Mouse (Mus musculus): ENCODE data around the gene E030018B13Rik. TPM values are rescaled to one million over a fixed set of nuclear protein-coding genes. Genes with fewer than 3 reads are reported as not detected.

E030018B13Rik gene
- polyA plus RNA-seq, 1 experiment from 2014 or later: 0.18 TPM

GRCm38 (mm10) chr7:63937236-63938065, 20.8 kb downstream of the E030018B13Rik start:
- H3K4me2 ChIP-seq (ENCODE audit: low read depth, low read length): peak overlapping the region; percentile 74
- peak; percentile 23 for ATAC-seq (replicated peaks; ENCODE audit: extremely low read depth, insufficient read depth, low FRiP score)
- WGBS: under 1% methylated on average over 61 of the region's 88 CpGs

GRCm38 (mm10) chr7:63938066-63938913, 21.6 kb downstream of the E030018B13Rik start:
- Histone ChIP-seq H3K4me2 (ENCODE audit: low read depth, low read length) (peak overlapping the region; percentile 74), H3K9me3 (replicated peaks; ENCODE audit: control insufficient read depth, low read length) (no peaks in the 10 kb centered on the region), H3K27ac (ENCODE audit: low read length) (peak overlapping the region; percentile 96), H3K9ac (ENCODE audit: low read length) (peak overlapping the region; percentile 89), H3K4me3 (ENCODE audit: low read length) (peak overlapping the region; percentile 68), H3K36me3 (ENCODE audit: control insufficient read depth, insufficient read depth) (no peaks in the 10 kb centered on the region), H3K27me3 (ENCODE audit: control insufficient read depth, insufficient read depth, low read length) (no peaks in the 10 kb centered on the region), H3K4me1 (ENCODE audit: control insufficient read depth, insufficient read depth, low read length) (peaks cover 28% of the 10 kb centered on the region)
- under 1% methylated on average over 110 of the region's 121 CpGs for WGBS
- ATAC-seq (replicated peaks; ENCODE audit: extremely low read depth, insufficient read depth, low FRiP score): peak; percentile 28

More at GRCm38 (mm10) chr7:63937236-63938065, 20.8 kb downstream of the E030018B13Rik start:
- H3K27me3 ChIP-seq (ENCODE audit: control insufficient read depth, insufficient read depth, low read length): no peaks in the 10 kb centered on the region
- H3K27ac ChIP-seq (ENCODE audit: low read length): peak overlapping the region; percentile 96
- peaks cover 28% of the 10 kb centered on the region for H3K4me1 ChIP-seq (ENCODE audit: control insufficient read depth, insufficient read depth, low read length)
- H3K36me3 ChIP-seq (ENCODE audit: control insufficient read depth, insufficient read depth): no peaks in the 10 kb centered on the region
- peak overlapping the region; percentile 68 for H3K4me3 ChIP-seq (ENCODE audit: low read length)
- peak overlapping the region; percentile 89 for H3K9ac ChIP-seq (ENCODE audit: low read length)
- H3K9me3 ChIP-seq (replicated peaks; ENCODE audit: control insufficient read depth, low read length): no peaks in the 10 kb centered on the region

- H3K27ac ChIP-seq (ENCODE audit: low read length): peak within 1 kb of the TSS; percentile 100
- peaks cover 22% of the 10 kb centered on the region for H3K4me1 ChIP-seq (ENCODE audit: control insufficient read depth, insufficient read depth, low read length)
- H3K9ac ChIP-seq (ENCODE audit: low read length): peak within 1 kb of the TSS; percentile 94
- no peaks in the 10 kb centered on the region for H3K9me3 ChIP-seq (replicated peaks; ENCODE audit: control insufficient read depth, low read length)
- H3K4me3 ChIP-seq (ENCODE audit: low read length): peak within 1 kb of the TSS; percentile 68
- H3K4me2 ChIP-seq (ENCODE audit: low read depth, low read length): peak within 1 kb of the TSS; percentile 90
- WGBS: 0% methylated on average over 50 of the region's 50 CpGs
- H3K36me3 ChIP-seq (ENCODE audit: control insufficient read depth, insufficient read depth): no peaks in the 10 kb centered on the region
- peak; percentile 87 for ATAC-seq (replicated peaks; ENCODE audit: extremely low read depth, insufficient read depth, low FRiP score)
- no peaks in the 10 kb centered on the region for H3K27me3 ChIP-seq (ENCODE audit: control insufficient read depth, insufficient read depth, low read length)
These were observed 22.3 kb downstream of the E030018B13Rik start, which contains the start of gene Klf13 for GRCm38 (mm10) chr7:63938914-63939396. Gene Klf13 (minus strand): TSS chr7:63938915.

GRCm38 (mm10) chr7:63939397-63939951, 22.8 kb downstream of the E030018B13Rik start:
- no peaks in the 10 kb centered on the region for H3K27me3 ChIP-seq (ENCODE audit: control insufficient read depth, insufficient read depth, low read length)
- peak overlapping the region; percentile 68 for H3K4me3 ChIP-seq (ENCODE audit: low read length)
- under 1% methylated on average over 39 of the region's 39 CpGs for WGBS
- peak; percentile 71 for ATAC-seq (replicated peaks; ENCODE audit: extremely low read depth, insufficient read depth, low FRiP score)
- peak overlapping the region; percentile 94 for H3K9ac ChIP-seq (ENCODE audit: low read length)
- peak overlapping the region; percentile 100 for H3K27ac ChIP-seq (ENCODE audit: low read length)
- peak overlapping the region; percentile 90 for H3K4me2 ChIP-seq (ENCODE audit: low read depth, low read length)
- no peaks in the 10 kb centered on the region for H3K36me3 ChIP-seq (ENCODE audit: control insufficient read depth, insufficient read depth)
- peaks cover 19% of the 10 kb centered on the region for H3K4me1 ChIP-seq (ENCODE audit: control insufficient read depth, insufficient read depth, low read length)
- no peaks in the 10 kb centered on the region for H3K9me3 ChIP-seq (replicated peaks; ENCODE audit: control insufficient read depth, low read length)

GRCm38 (mm10) chr7:63940321-63940720, 23.7 kb downstream of the E030018B13Rik start:
- WGBS: 89% methylated on average over 5 of the region's 5 CpGs
- Histone ChIP-seq H3K4me1 (ENCODE audit: control insufficient read depth, insufficient read depth, low read length) (peaks cover 10% of the 10 kb centered on the region), H3K9ac (ENCODE audit: low read length) (no peak overlapping the region), H3K4me2 (ENCODE audit: low read depth, low read length) (no peak overlapping the region), H3K27me3 (ENCODE audit: control insufficient read depth, insufficient read depth, low read length) (no peaks in the 10 kb centered on the region), H3K9me3 (replicated peaks; ENCODE audit: control insufficient read depth, low read length) (no peaks in the 10 kb centered on the region), H3K36me3 (ENCODE audit: control insufficient read depth, insufficient read depth) (no peaks in the 10 kb centered on the region), H3K4me3 (ENCODE audit: low read length) (no peak overlapping the region), H3K27ac (ENCODE audit: low read length) (peak overlapping the region; percentile 100)
- no peak for ATAC-seq (replicated peaks; ENCODE audit: extremely low read depth, insufficient read depth, low FRiP score)

GRCm38 (mm10) chr7:63941050-63941449, 24.4 kb downstream of the E030018B13Rik start:
- no peaks in the 10 kb centered on the region for H3K27me3 ChIP-seq (ENCODE audit: control insufficient read depth, insufficient read depth, low read length)
- no peak overlapping the region for H3K4me3 ChIP-seq (ENCODE audit: low read length)
- H3K9me3 ChIP-seq (replicated peaks; ENCODE audit: control insufficient read depth, low read length): no peaks in the 10 kb centered on the region
- no peak overlapping the region for H3K27ac ChIP-seq (ENCODE audit: low read length)
- H3K4me1 ChIP-seq (ENCODE audit: control insufficient read depth, insufficient read depth, low read length): peaks cover 3% of the 10 kb centered on the region
- H3K9ac ChIP-seq (ENCODE audit: low read length): no peak overlapping the region
- ATAC-seq (replicated peaks; ENCODE audit: extremely low read depth, insufficient read depth, low FRiP score): no peak
- no peaks in the 10 kb centered on the region for H3K36me3 ChIP-seq (ENCODE audit: control insufficient read depth, insufficient read depth)
- WGBS: 79% methylated on average over 3 of the region's 3 CpGs
- no peak overlapping the region for H3K4me2 ChIP-seq (ENCODE audit: low read depth, low read length)

GRCm38 (mm10) chr7:63941501-63941900, 24.8 kb downstream of the E030018B13Rik start:
- 55% methylated on average over 4 of the region's 4 CpGs for WGBS

GRCm38 (mm10) chr7:63943946-63944345, 27.3 kb downstream of the E030018B13Rik start:
- no peak for ATAC-seq (replicated peaks; ENCODE audit: extremely low read depth, insufficient read depth, low FRiP score)
- Histone ChIP-seq H3K4me1 (ENCODE audit: control insufficient read depth, insufficient read depth, low read length) (peaks cover 3% of the 10 kb centered on the region), H3K27me3 (ENCODE audit: control insufficient read depth, insufficient read depth, low read length) (no peaks in the 10 kb centered on the region), H3K9me3 (replicated peaks; ENCODE audit: control insufficient read depth, low read length) (no peaks in the 10 kb centered on the region), H3K4me3 (ENCODE audit: low read length) (no peak overlapping the region), H3K27ac (ENCODE audit: low read length) (no peak overlapping the region), H3K36me3 (ENCODE audit: control insufficient read depth, insufficient read depth) (no peaks in the 10 kb centered on the region), H3K4me2 (ENCODE audit: low read depth, low read length) (no peak overlapping the region), H3K9ac (ENCODE audit: low read length) (no peak overlapping the region)
- WGBS: 46% methylated on average over 2 of the region's 2 CpGs

More at GRCm38 (mm10) chr7:63941501-63941900, 24.8 kb downstream of the E030018B13Rik start:
- 0 out of 2 replicates have a peak overlapping the region, but pooled peaks have one; percentile 2 for H3K27ac ChIP-seq (ENCODE audit: low read length)
- no peaks in the 10 kb centered on the region for H3K36me3 ChIP-seq (ENCODE audit: control insufficient read depth, insufficient read depth)
- ATAC-seq (replicated peaks; ENCODE audit: extremely low read depth, insufficient read depth, low FRiP score): no peak
- H3K9ac ChIP-seq (ENCODE audit: low read length): no peak overlapping the region
- no peaks in the 10 kb centered on the region for H3K27me3 ChIP-seq (ENCODE audit: control insufficient read depth, insufficient read depth, low read length)
- no peaks in the 10 kb centered on the region for H3K9me3 ChIP-seq (replicated peaks; ENCODE audit: control insufficient read depth, low read length)
- peaks cover 3% of the 10 kb centered on the region for H3K4me1 ChIP-seq (ENCODE audit: control insufficient read depth, insufficient read depth, low read length)
- no peak overlapping the region for H3K4me2 ChIP-seq (ENCODE audit: low read depth, low read length)
- no peak overlapping the region for H3K4me3 ChIP-seq (ENCODE audit: low read length)
